Mouse (Mus musculus) embryo, embryonic 10.5 days (tissue): ENCODE measurements around the gene Kpna7.

Experiments
- DNase-seq: peaks from one replicate; pipeline ENCODE4 v3.0.0-alpha.2; 2015; ENCODE audit warnings: low spot score

Gene Kpna7

DNA sequence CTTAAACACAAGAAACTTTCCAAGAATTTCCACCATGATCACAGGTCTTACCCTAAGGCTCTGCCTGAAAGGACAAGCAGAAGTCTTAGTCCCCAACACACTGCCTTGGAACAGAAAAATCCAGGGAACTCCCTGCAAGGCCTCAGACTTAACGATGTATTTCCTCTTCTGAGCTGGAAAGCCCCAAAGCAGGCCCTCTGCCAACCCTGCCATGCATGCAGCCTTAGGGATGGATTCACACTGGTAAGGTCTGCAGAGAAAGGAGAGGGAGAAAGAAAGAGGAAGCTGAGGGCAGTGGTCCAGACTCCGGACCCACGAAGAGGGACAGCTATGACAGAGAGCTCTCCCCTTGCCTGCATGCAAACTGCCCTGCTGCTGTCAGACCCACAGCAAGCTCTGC, 120.4 kb downstream of the Kpna7 start:
- no peak for DNase-seq

DNA sequence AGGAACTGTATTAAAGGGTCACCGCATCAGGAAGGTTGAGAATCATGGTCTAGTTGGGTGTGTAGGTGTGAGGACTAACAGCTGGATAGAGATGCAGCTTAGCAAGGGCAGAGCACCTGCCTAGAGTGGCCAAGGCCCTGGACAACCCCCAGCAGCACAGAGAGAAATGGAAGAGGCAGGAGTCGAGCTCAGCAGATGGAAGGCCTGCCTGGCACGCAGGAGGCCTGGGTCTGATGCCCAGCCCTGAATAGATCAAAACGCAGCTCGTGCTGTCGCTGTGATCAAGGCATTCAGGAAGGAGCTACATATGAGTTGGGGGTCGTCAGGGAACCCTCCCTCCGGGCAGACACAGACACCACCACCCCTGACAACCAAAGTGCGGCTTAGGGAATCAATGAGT, 125.6 kb downstream of the Kpna7 start:
- DNase-seq, result no peak

GRCm38 (mm10) chr5:144954432-144954831, 129.4 kb downstream of the Kpna7 start:
- DNase-seq, result no peak

DNA sequence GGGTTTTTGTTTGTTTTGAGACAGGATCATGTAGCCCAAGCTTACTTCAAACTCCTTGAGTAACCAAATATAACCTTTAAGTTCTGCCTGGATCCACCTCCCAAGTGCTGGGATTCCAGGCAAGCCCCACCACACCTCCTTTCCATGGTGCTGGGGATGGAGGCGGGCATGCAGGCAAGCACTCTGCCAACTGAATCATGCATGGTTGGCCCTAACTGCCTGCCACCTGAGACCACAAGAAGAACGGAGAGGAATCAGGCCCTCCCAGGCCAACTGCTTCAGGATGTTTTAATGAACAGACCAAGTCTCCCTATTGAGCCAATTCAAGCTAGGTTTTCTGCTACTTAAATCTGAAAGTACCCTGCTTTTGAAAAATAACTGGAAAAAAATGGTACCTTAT, 131.2 kb downstream of the Kpna7 start:
- no peak for DNase-seq

DNA sequence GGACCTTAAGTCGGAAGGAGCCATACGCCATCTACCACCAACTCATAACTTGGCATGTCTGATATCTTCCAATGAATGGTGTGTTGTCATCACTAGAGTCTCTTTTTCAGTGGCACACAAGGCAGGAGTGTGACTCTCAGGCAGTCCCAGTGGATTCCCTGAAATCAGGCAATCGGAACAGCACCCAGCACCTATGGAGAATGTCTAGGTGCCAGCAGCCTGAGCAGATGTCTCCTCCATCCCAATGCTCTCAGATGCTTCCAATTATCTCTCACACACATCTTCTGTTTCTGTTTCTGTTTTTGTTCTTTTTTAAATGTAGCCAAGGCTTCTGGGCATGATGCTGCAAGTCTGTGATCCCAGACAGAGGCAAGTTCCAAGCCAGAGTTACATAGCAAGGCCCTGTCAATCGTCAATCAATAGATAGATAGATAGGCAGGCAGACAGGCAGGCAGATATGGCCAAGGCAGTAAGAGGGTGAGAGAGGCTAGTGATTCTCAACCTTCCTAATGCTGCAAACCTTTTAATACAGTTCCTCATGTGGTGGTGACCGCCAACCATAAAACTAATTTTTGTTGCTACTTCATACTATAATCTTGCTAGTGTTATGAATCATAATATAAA, 133.3 kb downstream of the Kpna7 start:
- no peak for DNase-seq

DNA sequence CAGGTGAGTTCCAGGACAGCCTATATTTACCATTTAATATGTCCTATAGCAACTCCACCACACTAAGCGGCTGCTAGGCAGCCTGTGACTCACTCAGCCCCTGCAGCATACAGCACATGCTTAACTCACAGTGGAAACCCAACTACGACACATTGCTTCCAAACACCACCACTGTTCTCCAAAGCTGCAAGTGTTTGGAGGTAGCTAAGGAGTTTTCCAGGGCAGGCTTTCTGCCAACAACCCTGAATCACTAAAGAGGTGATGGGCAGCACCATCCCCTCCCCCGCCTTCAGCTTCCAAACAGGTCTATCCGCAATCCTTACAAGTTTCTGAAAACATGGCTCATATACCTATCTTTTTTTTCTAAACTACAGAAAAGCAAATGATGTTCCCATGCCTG, 134.0 kb downstream of the Kpna7 start:
- DNase-seq, result no peak

- DNase-seq, result no peak
Observed at GRCm38 (mm10) chr5:144948422-144948821, 135.4 kb downstream of the Kpna7 start.

- no peak for DNase-seq
Observed at GRCm38 (mm10) chr5:144948002-144948401, 135.8 kb downstream of the Kpna7 start.

GRCm38 (mm10) chr5:144946032-144946431, 137.8 kb downstream of the Kpna7 start:
- DNase-seq, result no peak

DNA sequence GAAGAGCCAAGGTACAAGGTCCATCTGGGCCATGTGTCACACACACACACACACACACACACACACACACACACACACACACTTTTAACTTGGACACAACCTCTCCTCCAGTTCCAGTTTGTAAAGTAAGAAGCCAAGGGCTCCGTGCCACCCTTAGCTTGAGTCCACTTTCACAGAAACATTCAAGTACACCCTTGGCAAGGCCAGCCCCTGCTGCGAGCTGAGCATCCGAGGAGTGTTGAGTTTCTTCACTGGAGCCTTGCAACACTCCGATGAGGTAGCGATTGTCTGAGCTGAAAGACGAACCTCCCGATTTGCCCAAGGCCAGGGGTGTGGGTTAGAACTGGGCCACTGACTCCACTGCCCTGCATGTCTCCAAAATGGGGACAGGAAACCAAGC, 138.9 kb downstream of the Kpna7 start:
- DNase-seq, result no peak

- DNase-seq, result no peak
Observed at GRCm38 (mm10) chr5:144944370-144944769, 139.5 kb downstream of the Kpna7 start.

DNA sequence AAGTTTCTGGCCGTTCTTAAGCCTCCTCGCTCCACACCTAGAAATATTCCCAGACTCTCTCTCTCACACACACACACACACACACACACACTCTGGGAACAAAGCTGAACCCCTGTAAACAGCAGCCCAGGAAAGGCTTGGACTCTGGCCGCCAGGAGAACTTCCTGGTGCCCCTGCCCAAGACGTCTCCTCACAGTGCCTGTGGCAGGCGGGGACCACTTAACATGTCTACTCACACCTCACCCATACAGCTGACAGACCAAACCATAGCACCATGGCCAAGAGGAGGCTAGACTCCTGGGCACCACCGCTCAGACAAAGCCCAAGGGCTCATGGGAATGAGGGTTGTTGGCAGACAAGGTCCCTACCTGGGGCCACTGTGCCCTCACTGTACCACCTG, 140.5 kb downstream of the Kpna7 start:
- no peak for DNase-seq

GRCm38 (mm10) chr5:144942431-144942830, 141.4 kb downstream of the Kpna7 start:
- DNase-seq, result no peak

GRCm38 (mm10) chr5:144940904-144941303, 142.9 kb downstream of the Kpna7 start:
- DNase-seq, result no peak

DNA sequence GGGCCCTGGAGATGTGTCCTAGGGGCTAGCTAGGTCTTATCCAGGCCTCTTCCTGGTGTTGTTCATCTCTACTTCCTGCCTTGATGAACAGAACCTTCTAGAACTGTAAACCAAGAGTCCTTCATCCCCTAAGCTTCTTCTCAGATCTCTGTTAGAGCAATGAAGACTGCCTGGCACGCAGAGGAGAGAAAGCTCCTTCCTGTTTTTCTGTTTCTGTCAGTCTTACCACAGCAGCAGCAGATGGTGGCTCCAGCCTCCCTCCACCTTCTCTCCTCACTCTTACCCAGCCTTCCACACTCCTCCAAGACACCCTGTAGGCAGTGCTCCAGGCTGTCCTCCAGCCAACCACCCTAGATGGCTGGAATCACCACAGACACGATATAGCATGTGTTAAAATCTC, 146.5 kb downstream of the Kpna7 start:
- no peak for DNase-seq
